Mouse (Mus musculus): ENCODE measurements around the gene Egfl7.

- TF ChIP-seq CTCF (IDR thresholded peaks at IDR 0.05; ENCODE audit: low read depth, low read length) = no peak
- no peak for TF ChIP-seq POLR2A (IDR thresholded peaks at IDR 0.05; ENCODE audit: borderline replicate concordance, low read depth, low read length)
These were observed 6.4 kb upstream of the Egfl7 start for GRCm38 (mm10) chr2:26573396-26573795.
